Comparison of ENCODE assay signal across 8 mouse cellular contexts in genomic region chr4:57915216-57915965, GRCm38 (mm10). TPM values are rescaled to one million over a fixed set of nuclear protein-coding genes. Genes with fewer than 3 reads are reported as not detected.
A peak's percentile ranks its signal among the peaks of the same experiment; 100 is the strongest.
DNase-seq lines count a peak whose midpoint lies in the region; ATAC-seq and TF ChIP-seq lines count a peak whose summit lies in the region.

No protein-coding gene starts in this region.

- H3K9me3 ChIP-seq in forebrain, embryonic 10.5 days, result no peaks in the 10 kb centered on the region
- H3K9me3 ChIP-seq in forebrain, embryonic 15.5 days, result no peaks in the 10 kb centered on the region
- 0 out of 2 replicates have a peak, but pooled peaks cover 4% of the 10 kb centered on the region for H3K9me3 ChIP-seq in heart, embryonic 12.5 days (replicated peaks)
- H3K9me3 ChIP-seq in lung, postnatal 0 days (ENCODE audit: low read length), result no peaks in the 10 kb centered on the region

- no peak overlapping the region for H3K27ac ChIP-seq in forebrain, embryonic 10.5 days
- H3K27ac ChIP-seq in forebrain, embryonic 15.5 days (replicated peaks), result no peak overlapping the region
- H3K27ac ChIP-seq in heart, embryonic 12.5 days (ENCODE audit: poor library complexity, severe bottlenecking), result no peak overlapping the region
- peak overlapping the region; percentile 60 for H3K27ac ChIP-seq in lung, postnatal 0 days (ENCODE audit: low read length)

- peaks cover 27% of the 10 kb centered on the region for H3K4me1 ChIP-seq in forebrain, embryonic 10.5 days
- peaks cover 9% of the 10 kb centered on the region for H3K4me1 ChIP-seq in forebrain, embryonic 15.5 days
- peaks cover 20% of the 10 kb centered on the region for H3K4me1 ChIP-seq in heart, embryonic 12.5 days (replicated peaks)
- no peaks in the 10 kb centered on the region for H3K4me1 ChIP-seq in lung, postnatal 0 days (ENCODE audit: insufficient read depth, low read depth, low read length)

- H3K9ac ChIP-seq in forebrain, embryonic 15.5 days (replicated peaks), result no peak overlapping the region
- H3K9ac ChIP-seq in heart, embryonic 12.5 days, result no peak overlapping the region
- H3K9ac ChIP-seq in lung, postnatal 0 days (replicated peaks; ENCODE audit: low read depth), result 0 out of 2 replicates have a peak overlapping the region, but pooled peaks have one; percentile 16

- no peak overlapping the region for H3K4me2 ChIP-seq in forebrain, embryonic 15.5 days (replicated peaks)
- H3K4me2 ChIP-seq in heart, embryonic 12.5 days, result peak overlapping the region; percentile 62
- peak overlapping the region; percentile 56 for H3K4me2 ChIP-seq in lung, postnatal 0 days (replicated peaks; ENCODE audit: low read depth, low read length)

- no peak for TF ChIP-seq CTCF in lung, postnatal 0 days (IDR thresholded peaks at IDR 0.05)

- DNase-seq in forebrain, embryonic 10.5 days (ENCODE audit: extremely low spot score, low spot score), result no peak
- DNase-seq in urinary bladder, postnatal 14 days (ENCODE audit: low spot score), result peak; percentile 68
- no peak for DNase-seq in urinary bladder, postnatal 4 days (ENCODE audit: low spot score in 2 of 2)
- peak; percentile 59 for DNase-seq in kidney, postnatal 10 days
- DNase-seq in lung, postnatal 0 days (ENCODE audit: low spot score), result peak; percentile 66

- no peak for TF ChIP-seq EP300 in lung, postnatal 0 days (IDR thresholded peaks at IDR 0.05)

- 49% methylated on average over 17 of the region's 17 CpGs for WGBS in forebrain, embryonic 10.5 days
- WGBS in forebrain, embryonic 15.5 days, result 42% methylated on average over 17 of the region's 17 CpGs
- 35% methylated on average over 17 of the region's 17 CpGs for WGBS in heart, embryonic 12.5 days
- 24% methylated on average over 17 of the region's 17 CpGs for WGBS in lung, postnatal 0 days

- no peaks in the 10 kb centered on the region for H3K36me3 ChIP-seq in forebrain, embryonic 10.5 days (replicated peaks)
- no peaks in the 10 kb centered on the region for H3K36me3 ChIP-seq in forebrain, embryonic 15.5 days
- H3K36me3 ChIP-seq in heart, embryonic 12.5 days, result no peaks in the 10 kb centered on the region
- H3K36me3 ChIP-seq in lung, postnatal 0 days (ENCODE audit: insufficient read depth, low read length), result no peaks in the 10 kb centered on the region

- H3K27me3 ChIP-seq in forebrain, embryonic 10.5 days (ENCODE audit: poor library complexity, severe bottlenecking), result peaks cover 32% of the 10 kb centered on the region
- H3K27me3 ChIP-seq in forebrain, embryonic 15.5 days, result no peaks in the 10 kb centered on the region
- H3K27me3 ChIP-seq in heart, embryonic 12.5 days (replicated peaks), result peaks cover 14% of the 10 kb centered on the region; the same call in 1 of the 2 replicates
- H3K27me3 ChIP-seq in lung, postnatal 0 days (replicated peaks; ENCODE audit: insufficient read depth, low read length), result no peaks in the 10 kb centered on the region

- ATAC-seq in forebrain, embryonic 15.5 days (replicated peaks), result no peak; the same call in 1 of the 2 replicates
- ATAC-seq in heart, embryonic 12.5 days (ENCODE audit: insufficient number of reproducible peaks, low FRiP score), result no peak
- ATAC-seq in lung, postnatal 0 days, result peak; percentile 80
- ATAC-seq in erythroid progenitor cell, adult 5-6 weeks (replicated peaks; ENCODE audit: low FRiP score, poor library complexity, severe bottlenecking), result no peak

- H3K4me3 ChIP-seq in forebrain, embryonic 10.5 days, result 0 out of 2 replicates have a peak overlapping the region, but pooled peaks have one; percentile 18
- H3K4me3 ChIP-seq in forebrain, embryonic 15.5 days, result no peak overlapping the region
- peak overlapping the region; percentile 30 for H3K4me3 ChIP-seq in heart, embryonic 12.5 days
- H3K4me3 ChIP-seq in lung, postnatal 0 days (ENCODE audit: low read depth, low read length), result peak overlapping the region; percentile 14; the same call in 1 of the 2 replicates

RNA-seq across cellular contexts. Expression of gene D630039A03Rik, which starts 0.7 kb away (rescaled TPM):
- not detected in 2 replicates for polyA plus RNA-seq in forebrain, embryonic 10.5 days (2016; fragmentation: Nextera tagmentation; extraction: Ambion mirVana)
- not detected in 2 replicates for polyA plus RNA-seq in forebrain, embryonic 15.5 days (2015; fragmentation: Nextera tagmentation; extraction: Ambion mirVana)
- 0.05 and 0.06 TPM in 2 replicates for polyA plus RNA-seq in heart, embryonic 12.5 days (2016; fragmentation: Nextera tagmentation; extraction: Ambion mirVana)
- 2.7 and 3.0 TPM in 2 replicates for polyA plus RNA-seq in lung, postnatal 0 days (2015; fragmentation: Nextera tagmentation; extraction: Ambion mirVana)
- not detected in 2 replicates for total RNA-seq in erythroid progenitor cell, adult 5-6 weeks (2015; ENCODE audit: low replicate concordance)
- total RNA-seq in erythroid progenitor cell, adult 5-6 weeks (2017; ENCODE audit: low replicate concordance), result not detected in 2 replicates

RNA-seq across cellular contexts. Expression of gene Txn1, which starts 40.8 kb away (rescaled TPM):
- 442 and 447 TPM in 2 replicates for polyA plus RNA-seq in forebrain, embryonic 10.5 days (2016; fragmentation: Nextera tagmentation; extraction: Ambion mirVana)
- polyA plus RNA-seq in forebrain, embryonic 15.5 days (2015; fragmentation: Nextera tagmentation; extraction: Ambion mirVana), result 285 and 307 TPM in 2 replicates
- 305 TPM in 2 replicates for polyA plus RNA-seq in heart, embryonic 12.5 days (2016; fragmentation: Nextera tagmentation; extraction: Ambion mirVana)
- 380 and 393 TPM in 2 replicates for polyA plus RNA-seq in lung, postnatal 0 days (2015; fragmentation: Nextera tagmentation; extraction: Ambion mirVana)
- 220 and 242 TPM in 2 replicates for total RNA-seq in erythroid progenitor cell, adult 5-6 weeks (2015; ENCODE audit: low replicate concordance)
- 87.3 and 98.4 TPM in 2 replicates for total RNA-seq in erythroid progenitor cell, adult 5-6 weeks (2017; ENCODE audit: low replicate concordance)

Comparison
In these comparisons a context has a peak if more than half of its experiments do, and no peak if none do; other contexts are left out.
1. DNase-seq: peak in urinary bladder, postnatal 14 days (single experiment), kidney, postnatal 10 days (single experiment) and lung, postnatal 0 days (single experiment); none in forebrain, embryonic 10.5 days (single experiment) and urinary bladder, postnatal 4 days (0 of 2).